Mouse (Mus musculus) retina, adult 2 months (tissue): ENCODE data around the gene Tollip.
"Not testable (repeated sequence)": the region's sequence is repeated elsewhere in the genome, so short reads cannot be mapped to it uniquely, and the experiment has no call there.

Experiments used
- DNase-seq: peaks from one replicate; pipeline ENCODE4 v3.0.0-alpha.2; 2012; ENCODE audit warnings: low read depth, low spot score

Tollip gene

DNA sequence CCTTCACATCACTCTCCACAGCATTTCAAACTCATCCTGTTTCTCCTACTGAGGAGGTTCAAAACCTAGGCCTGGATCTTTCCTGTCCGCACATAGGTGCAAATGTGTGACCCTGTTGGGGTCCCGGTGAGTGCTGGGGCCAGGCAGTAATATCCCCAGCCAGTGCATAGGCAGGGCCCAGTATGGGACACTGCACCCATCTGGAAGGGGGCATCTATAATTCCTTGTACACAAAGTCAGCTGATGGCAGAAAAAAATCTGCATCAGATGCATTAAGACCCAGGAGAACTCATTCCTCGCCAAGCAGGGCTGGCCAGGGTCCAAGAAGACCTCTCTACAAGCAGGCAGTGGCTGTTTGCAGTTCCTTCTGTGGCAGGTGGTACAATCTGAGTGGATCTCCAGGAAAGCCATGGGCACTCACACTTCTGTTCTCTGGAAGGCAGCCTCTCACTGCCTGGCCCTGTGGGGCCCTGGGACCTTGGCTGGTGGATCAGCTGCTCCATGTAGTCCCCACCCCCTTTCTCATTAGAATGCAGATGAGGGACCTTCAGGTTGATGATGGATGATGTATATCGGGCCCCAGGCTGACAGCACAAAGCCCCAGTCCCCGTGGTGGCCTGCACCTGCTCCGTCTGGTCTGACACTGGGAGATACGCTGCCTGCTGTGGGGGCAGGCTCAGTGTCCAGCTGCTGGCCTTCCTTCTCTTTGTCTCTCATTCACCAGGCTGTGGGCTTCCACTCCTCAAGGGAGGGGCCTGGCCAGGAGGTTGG, 16.0 kb upstream of the Tollip start:
- DNase-seq, result no peak

DNA sequence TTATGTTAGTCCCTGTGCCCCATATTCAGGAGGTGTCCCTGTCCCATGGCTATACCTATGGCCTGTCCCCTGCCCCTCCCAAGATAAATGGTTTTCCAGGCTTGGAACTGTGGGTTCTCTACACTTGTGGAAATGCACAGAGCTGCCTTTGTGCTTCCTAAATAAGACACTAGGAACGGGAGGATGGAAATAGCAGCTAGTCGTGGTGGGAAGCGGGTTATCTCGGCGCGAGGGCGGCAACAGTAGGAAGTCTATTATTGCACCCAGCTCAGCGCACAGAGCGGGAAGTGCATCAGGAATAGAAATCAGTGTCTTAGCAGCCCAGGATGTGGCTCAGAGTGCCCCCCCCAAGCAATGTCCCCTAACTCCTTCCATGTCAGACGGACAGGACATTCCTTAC, 10.3 kb upstream of the Tollip start:
- DNase-seq, result no peak

DNA sequence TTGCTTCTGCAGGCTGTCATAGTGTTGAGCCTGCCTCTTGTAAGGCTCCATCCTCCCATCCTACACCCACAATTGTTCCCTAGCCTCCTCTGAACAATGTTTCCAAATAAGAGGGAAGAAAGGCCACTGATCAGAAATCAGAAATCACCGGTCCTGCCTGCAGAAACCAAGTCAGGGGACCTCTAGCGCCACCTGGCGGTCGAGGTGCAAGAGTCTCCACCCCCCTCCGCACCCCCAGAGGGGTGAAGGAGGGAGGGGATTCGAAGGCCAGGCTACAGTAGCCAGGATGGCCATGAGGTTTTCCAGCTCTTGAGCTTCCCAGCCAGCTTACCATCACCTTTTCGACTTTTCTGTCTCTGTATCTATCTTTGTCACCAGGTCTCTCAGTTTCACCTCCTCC, 6.6 kb upstream of the Tollip start:
- peak; percentile 61 for DNase-seq

DNA sequence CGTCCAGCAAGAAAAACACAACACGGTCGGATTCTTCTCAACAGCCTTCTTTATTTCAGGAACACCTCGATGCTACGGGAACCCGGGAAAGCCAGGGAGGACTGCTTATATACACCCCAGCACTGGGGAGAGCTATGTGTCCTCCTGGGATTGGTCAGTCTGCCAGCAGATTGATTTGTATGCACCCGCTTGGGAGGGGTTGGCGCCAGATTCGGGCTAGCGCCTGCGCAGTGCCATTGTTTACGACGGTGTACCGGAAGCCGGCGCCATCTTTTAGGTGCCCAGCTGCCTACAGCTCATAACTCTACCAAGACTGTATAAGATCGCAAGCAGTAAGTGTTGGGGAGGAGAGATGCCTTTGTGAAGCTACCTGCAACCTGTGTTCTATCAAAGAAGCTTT, 5.8 kb upstream of the Tollip start:
- not testable (repeated sequence) for DNase-seq

DNA sequence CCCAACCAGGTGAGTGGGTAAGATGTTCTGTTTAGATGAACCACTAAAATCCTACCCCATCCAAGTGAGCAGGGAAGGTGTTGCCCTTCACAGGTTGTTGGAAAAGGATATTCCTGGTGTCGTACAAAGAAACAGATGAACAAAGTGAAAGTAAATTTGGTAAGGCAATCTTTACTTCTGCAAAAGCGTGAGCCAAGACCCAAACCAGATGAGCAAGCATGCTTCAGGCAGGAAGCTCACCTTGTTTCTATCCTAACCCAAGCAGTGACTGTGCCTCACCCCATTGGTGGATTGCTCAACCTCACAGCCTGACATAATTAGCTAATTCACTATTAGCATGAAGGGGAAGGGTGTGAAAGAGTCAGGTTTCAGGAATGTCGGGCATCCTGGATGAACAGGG, 7.0 kb downstream of the Tollip start:
- DNase-seq, result no peak

DNA sequence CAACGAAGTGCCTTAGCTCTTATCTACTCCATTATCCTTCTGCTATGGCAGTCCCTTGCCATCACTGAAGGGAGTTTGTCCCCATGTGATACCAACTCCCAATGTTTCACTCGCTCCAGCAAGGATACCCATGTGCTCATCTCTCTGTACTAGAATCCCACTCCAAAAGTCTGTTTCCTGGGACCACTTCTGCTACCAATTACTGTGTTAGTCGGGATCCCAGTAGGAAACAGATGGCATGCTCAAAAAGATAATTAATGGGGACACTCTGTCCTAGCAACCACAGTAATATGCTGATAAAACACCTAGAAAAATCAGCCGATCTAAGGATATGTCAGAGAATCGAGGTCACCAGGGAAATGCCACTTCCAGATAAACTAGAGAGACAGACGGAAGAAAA, 9.7 kb downstream of the Tollip start:
- DNase-seq, result no peak

DNA sequence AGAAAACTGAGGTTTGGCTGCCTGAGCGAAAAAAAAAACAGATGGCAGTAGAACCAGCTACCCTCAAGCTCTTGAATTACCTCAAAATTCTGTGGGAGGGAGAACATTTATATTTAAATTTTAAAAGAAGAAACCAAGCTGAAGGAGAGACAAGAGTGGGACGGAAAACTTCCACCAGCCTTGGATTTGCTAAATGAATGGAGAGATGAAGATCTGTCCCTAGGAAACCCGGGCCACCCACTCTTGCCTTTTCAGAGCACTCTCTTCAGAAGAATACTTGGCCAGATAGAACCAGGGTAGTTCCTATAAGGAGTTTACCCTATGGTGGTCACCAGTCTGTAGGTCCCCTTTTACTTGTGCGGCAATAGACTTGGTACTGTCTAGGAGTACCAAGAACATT, 15.5 kb downstream of the Tollip start:
- DNase-seq, result no peak

DNA sequence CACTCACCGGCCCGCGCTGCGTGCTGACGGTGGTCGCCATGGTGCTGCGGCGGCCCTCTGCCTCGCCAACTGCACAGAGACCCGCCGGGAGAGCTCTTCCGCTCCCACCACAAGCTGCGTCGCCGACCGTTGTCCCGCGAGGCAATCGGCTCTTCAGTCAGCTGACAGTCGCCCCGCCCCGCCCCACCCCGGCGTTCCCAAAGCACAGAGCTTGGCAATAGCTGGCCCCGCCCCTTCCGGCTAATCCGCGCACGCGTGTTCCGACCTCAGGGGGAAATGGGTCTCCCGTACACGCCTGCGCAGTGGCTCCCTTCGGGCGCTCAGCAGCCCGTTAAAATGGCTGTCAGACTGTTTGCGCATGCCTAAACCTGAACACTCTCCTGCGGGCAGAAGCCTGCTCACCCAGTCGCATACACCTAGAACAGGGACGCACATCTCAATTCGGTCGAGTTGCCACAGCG, 16.0 kb downstream of the Tollip start:
- DNase-seq, result peak; percentile 99

DNA sequence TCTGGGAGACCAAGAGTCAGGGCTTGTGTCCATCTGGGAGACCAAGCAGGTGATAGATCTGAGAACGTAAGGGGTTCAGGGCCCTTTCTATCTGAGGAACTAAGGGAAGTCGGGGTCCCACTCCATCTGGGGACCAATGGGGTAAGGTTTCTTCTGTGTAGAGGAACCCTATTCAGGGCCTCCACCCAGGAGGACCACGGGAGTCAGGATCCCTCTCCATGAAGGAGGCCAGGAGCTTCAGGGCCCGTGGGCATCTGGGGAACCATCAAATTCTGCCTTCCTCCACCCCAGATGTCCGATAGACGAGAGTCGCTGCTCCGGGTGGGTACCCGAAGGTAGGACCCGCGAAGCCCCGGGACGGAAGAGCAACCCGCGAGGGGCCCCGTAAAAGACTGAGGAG, 16.5 kb downstream of the Tollip start:
- no peak for DNase-seq

DNA sequence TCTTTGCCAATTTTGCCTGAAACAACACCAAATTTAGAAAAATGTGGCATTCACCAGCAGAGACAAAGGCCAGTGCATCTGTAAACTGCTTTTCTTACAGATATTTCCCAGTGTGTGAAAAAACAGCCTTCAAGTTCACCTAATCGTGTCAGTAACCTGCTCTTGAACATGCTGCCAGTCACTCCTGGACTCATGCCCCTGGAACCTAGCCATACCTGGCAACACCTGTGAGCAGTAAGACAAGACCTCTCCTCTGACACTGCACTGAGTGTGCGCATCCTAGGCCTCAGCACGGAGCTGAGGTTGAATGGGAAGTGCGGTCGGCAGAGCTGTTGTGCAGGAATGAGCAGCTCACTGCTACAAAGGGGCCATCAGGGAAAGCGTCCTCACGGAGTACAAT, 26.2 kb downstream of the Tollip start:
- DNase-seq, result no peak

DNA sequence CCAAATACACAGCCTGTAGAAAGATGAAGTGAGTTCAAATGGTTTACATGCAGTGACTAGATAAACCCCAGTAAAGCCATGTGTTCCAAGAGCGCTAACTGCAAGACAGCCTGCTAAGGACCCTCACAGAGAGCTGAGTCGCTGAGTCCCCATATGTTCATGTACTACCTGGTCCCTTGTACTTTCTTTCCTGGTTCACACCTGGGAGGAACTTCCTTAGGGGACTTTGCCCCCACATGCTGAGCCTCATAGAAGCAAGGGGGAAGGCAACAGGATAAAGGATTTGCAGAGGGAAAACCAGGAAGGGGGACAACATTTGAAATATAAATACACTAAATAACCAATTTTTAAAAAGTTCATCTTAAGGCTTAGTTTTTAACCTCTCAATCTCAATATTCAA, 39.5 kb downstream of the Tollip start:
- DNase-seq, result no peak

DNA sequence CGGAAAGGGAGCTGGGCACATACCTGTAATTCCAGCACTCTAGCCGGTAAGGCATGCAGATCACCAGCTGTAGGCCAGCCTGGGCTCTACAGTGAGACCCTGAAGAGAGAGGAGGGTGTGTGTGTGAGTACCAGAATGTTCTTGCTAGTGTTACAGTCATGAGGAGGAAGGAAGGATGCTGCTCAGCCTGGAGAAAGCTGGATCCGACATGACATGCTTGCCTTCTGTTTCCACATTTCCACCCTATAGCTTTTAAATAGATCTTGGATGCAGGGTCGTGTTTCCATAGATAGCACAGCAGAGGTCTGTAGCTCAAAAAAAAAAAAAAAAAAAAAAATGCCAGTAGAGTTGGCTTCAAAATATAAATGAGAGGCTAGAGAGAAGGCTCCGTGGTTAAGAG, 43.4 kb downstream of the Tollip start:
- DNase-seq, result no peak

DNA sequence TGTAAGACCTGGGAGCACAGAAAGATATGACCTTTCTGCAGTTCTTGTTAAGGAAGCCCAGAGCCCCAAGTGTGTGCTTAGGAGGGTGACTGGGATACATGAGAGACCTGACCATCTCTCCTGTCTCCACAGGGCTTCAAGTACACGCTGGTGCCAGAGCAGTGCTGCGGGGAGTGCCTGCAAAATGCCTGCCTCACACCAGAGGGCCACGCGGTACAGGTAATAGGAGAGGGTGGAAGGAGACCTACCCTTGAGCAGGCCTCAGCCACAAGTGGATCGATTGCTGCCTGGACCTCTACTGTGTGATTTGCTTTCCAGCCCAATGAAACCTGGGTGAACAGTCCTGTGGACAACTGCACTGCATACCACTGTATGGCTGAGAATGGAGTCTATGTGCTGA, 47.8 kb downstream of the Tollip start:
- no peak for DNase-seq

DNA sequence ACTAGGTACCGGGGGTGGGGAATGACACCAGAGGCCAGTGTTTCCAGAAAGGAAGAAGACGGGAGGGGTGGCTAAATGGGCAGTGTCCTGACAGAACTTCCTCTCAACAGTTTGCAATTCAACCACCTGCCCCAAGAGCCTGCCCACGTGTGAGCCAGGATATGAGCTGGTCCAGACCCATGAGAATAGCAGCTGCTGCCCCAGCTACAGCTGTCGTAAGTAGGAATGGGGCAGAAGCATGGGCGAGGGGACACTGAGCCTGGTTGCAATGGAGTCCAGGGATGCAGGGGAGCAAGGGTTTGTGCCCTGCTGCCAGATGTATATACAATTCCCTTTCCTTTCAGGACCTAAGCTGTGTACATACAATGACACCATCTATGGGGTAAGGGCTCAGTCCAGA, 48.7 kb downstream of the Tollip start:
- no peak for DNase-seq

DNA sequence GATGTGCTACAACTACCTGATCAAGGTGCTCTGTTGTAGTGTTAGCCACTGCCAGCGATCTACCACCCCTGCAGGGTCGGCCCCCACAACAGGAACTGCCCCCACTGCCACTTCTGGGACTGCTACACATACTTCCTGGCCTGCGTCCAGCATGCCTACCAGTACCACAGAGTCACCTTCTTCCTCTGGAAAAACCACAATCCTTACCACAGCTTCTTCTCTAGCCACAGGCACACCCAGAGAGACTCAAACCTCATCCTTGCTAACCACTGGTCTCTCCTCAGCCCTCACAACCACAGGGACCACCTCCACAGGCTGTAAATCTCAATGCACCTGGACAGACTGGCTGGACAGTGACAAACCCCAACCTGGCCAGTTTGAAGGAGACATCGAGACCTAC, 57.3 kb downstream of the Tollip start:
- no peak for DNase-seq

DNA sequence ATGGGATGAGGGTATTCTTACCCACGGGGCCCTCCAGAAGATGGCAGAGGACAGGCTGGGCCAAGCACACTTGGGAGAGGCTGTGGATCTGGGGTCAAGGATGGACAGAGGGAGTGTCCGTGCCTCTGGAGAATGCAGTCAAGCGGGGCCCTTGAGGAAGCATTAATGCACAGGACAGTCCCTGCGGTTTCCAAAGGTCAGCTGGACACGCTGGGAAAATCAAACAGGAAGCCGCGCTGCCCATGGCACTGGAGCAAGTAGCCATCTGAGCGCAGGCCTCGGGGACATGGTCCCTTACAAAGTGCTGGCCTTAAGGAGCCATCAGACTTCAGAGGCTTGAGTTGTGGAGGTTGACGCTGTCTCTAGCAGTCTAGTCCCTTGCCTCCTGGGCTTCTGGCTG, 78.0 kb downstream of the Tollip start:
- no peak for DNase-seq

DNA sequence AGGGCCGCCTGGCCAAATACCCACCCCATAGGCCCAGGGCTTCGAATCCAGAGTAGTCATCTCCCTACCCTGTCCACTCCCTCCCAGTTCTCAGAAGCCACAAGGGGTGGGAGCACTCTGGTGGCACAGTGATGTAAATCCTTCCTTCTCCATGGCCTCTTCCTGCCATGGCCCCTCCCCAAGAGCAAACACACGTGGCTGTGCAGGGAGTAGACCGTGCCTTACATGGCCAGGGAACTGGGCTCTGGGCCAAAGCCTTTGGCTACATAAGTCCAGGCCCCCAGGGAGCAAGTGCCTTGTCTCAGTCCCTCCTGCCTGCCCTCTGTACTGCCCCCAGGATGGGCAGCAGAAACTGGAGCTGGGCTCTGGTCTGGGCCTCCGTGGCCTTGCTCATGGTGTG, 79.5 kb downstream of the Tollip start, which contains the start of gene Muc5b:
Gene Muc5b, plus strand, starts transcription at position 292 of the 400 bp plus-strand sequence.
- DNase-seq, result no peak

DNA sequence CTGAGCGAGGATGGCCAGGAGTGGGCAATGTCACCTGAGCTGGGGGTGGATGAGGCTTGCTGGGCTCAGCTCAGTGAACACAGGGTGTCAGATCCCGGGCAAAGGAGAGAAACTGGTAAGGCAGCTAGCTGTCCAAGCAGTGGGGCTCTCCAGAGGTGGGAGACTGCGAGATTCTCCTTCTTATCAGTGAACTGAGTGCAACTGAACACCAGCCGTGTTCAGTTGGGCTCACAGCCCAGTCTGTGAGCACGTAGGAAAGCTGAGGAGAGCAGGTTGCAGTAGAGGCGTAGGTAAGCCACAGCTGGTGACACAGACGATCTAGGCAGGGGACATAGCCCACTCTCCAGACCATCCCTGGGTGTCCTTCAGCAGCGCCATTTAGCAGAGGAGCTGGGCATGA, 81.9 kb downstream of the Tollip start:
- DNase-seq, result no peak

DNA sequence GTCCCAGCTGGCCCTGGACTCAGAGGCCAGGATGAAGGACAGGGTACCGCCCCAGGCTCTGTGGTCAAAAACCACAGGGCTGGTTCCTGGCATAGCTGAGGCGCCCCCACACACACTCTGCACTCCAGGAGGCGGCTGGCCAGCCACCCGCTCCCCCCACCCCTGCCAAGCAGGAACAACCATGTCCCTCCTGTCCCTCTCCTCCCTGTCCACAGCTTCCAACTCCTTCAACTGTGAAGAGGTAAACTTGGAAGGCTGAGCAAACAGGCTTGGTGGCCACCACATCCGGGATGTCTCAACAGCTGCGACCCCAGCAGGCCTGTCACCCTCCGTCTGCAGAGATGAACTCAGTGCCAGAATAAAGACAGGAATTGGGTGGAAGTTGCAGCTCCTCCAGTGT, 82.4 kb downstream of the Tollip start:
- no peak for DNase-seq
